Mouse (Mus musculus) stomach, postnatal 0 days (tissue): ENCODE measurements around the gene Ifna13.

Experiments used
- CTCF ChIP-seq: IDR thresholded peaks from 2 replicates; pipeline ENCODE4 v1.5.1; 2016; ENCODE audit warnings: antibody characterized with exemption, low read depth, mild to moderate bottlenecking, moderate library complexity
- EP300 ChIP-seq: optimal IDR thresholded peaks from 2 replicates; pipeline ENCODE3; 2016; ENCODE audit warnings: antibody characterized with exemption

- TF ChIP-seq CTCF (no peak), EP300 (no peak)
Measured at GRCm38 (mm10) chr4:88653644-88654043, 9.4 kb upstream of the Ifna13 start.
